Mouse (Mus musculus) left cerebral cortex, postnatal 4 days (tissue): ENCODE measurements around the gene Nudt3. TPM values are rescaled to one million over a fixed set of nuclear protein-coding genes. Genes with fewer than 3 reads are reported as not detected.

ENCODE experiments used
- DNase-seq: peaks from one replicate; pipeline ENCODE4 v3.0.0-alpha.2; 2022
- intact Hi-C: fragments of 180-260 bp; cut with DNase I; formaldehyde crosslinking; loops from one replicate; pipeline ENCODE4 v1.15.1; 2025
- total RNA-seq, 2 experiments: library from RNA; stranded (reverse); gene quantifications; 2 replicates each; pipeline ENCODE4 v1.2.3; 2021

The Nudt3 gene
- total RNA-seq, 2 experiments from 2014 or later = 506 to 527 TPM

DNA sequence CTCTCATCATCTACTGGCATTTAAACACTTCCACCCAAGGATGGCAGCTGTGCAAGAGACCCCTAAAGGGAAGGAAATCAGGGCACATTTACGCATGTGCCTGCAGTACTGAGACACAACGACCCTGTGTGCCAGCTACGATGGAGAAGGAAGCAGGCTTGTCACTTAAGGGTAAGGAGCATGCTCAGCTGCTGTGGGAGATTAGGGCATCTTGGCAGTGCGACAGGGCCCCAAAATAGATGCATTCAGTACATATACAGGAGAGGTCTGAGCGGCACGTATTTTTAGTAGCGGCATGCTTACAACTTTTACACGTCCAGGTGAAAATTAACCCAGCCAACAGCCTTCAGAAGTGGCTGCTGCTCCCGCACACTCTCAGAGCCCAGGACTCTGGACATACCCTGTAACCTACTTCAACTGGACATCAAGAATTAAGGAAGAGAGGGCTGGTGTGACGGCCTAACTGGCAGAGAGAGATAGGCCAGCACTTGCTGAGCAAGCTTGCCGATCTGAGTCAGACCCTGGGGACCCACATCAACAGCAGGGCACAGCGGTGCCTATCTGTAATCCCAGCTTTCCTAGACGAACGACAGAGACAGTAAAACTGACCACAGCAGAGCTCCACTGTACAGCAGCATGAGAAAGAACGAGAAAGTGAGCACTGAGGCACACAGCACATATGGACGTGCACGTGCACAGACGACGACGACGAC is 19.6 kb downstream of the Nudt3 start:
- DNase-seq = no peak
- intact Hi-C loops = no loop called here

DNA sequence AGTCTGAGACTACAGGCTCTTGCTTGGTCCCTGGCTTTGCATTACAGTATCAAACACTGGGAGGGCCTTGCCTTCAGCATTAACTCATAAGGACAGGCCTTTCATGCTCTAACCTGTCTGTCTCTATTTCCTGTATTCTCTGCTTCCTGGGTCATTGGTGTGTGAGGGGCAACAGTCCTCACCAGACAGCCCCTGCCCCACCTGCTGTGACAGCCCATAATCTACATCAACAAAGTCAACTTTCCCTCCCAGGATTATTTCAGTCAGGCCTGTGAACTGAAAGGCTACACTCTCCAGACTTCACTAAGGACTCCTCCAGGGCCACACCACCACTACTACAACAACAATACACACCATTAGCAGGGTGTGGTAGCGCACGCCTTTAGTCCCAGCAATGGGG is 20.3 kb downstream of the Nudt3 start:
- DNase-seq = no peak
- intact Hi-C loops = no loop called here

DNA sequence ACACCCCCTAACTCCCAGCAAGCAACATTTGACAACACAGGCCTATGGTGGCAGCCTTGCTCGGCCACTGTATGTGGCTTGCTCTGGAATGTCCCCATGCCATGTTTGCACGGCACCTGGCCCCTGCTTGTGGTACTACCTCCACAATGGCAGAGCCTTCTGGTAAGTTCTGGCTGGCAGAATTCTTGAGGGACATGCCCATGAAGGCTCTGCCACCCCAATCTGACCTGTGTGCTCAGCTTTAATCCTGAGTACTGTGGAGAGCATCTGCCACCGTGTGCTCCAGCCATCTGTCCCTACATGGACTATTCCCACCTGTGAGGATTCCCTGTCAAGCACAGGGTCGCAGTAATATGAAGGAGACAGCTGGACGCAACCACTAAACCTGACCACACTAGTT is 22.4 kb downstream of the Nudt3 start:
- DNase-seq = no peak
- intact Hi-C loops = no loop called here

- intact Hi-C loops = no loop called here
- DNase-seq = no peak
Measured at GRCm38 (mm10) chr17:27600286-27600685, 23.0 kb downstream of the Nudt3 start.

DNA sequence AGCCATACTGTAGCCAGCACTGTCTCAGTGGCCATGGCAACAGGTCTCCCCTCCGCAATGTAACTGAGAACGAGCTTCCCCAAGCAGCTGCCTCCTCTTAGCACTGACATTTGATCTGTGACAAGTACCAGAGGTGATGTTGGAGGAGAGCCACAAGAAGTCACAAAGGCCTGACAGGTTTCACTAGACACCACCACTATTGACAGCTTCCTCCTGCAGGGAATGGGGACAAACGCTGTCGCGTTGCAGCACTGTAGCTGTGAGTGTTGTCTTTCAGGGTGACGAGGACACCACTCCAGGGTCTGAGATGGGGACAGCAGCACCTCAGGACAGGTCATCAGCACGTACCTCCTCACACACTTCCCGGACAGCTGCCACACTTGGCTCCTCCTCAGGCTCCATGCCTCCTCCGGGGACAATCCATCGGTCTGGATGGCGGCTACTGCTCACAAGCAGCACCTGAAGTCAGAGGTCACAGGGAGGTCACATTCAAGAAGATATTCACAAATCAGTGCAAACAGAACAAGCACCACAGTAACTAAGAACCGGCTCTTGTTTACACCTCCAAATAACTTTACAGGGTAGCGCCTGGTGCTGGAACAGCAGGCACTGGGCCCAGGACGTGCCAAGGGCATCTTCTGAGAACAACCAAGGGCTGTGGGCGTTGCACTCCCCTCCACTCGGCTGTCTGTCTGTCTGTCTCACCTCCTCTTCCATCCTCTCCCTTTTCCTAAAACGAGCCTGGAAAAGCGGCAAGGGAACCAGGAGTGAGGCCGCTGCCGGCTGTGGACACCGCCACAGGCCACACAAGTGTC is 26.7 kb downstream of the Nudt3 start:
- intact Hi-C loops = no loop called here
- no peak for DNase-seq

DNA sequence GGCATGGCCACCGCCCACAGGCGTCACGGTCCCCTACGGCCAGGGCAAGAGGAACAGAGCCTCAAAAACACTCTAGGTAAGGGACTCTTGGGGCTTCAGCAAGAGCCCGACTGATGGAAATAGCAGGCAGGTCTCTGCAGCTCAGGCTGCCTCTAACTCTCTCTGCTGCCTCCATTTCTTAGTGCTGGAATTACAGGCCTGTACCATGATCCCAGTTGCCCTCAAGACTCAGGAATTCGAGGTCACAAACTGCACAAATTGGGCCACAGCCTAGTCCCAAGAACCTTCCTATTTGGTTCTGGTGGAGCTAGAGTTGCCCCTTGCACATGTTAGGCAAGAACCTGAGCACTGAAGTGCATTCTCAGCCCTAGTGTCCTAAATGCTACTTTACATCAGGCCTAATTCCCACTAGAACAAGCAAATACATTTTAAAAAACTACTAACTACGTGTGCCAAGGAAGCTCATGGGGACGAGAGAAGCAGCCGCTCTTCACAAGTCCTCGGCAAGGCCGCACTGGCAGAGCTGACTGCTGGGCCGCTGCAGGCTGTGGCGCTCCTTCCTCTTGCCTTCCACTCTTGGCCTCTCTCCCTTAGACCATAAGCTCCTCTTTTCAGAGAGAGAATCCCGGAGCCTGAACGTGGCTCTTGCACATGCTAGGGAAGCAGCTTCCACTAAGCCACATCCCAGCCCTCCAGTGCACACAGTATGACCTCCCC is 27.5 kb downstream of the Nudt3 start:
- intact Hi-C loops = no loop called here
- no peak for DNase-seq

- intact Hi-C loops = no loop called here
Measured at GRCm38 (mm10) chr17:27592565-27592910, 30.8 kb downstream of the Nudt3 start.

GRCm38 (mm10) chr17:27591826-27592564 is 31.3 kb downstream of the Nudt3 start:
- intact Hi-C loops = no loop called here
- no peak for DNase-seq

More at GRCm38 (mm10) chr17:27592565-27592910, 30.8 kb downstream of the Nudt3 start:
- DNase-seq = no peak

- intact Hi-C loops = no loop called here
- DNase-seq = no peak
Measured at GRCm38 (mm10) chr17:27588231-27588630, 35.1 kb downstream of the Nudt3 start.

DNA sequence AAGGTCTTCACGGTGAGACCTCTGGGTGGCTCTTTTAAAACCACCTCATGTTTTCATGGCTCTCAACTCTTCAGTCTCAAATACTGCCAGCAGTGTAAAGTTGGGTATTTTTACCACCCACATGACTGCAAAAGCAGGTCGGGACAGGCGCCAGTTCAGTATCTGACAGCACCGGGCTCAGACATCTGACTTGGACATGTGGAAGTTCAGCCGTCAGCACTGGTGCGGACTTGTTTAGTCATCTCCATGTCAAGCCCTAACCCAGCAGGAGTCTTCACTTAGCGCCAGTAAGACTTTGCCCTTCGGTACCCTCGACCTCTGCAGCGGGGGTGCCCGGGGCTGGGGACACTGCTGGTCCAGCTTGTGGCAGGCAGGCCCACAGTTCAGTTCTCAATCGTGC is 36.0 kb downstream of the Nudt3 start:
- intact Hi-C loops = no loop called here
- no peak for DNase-seq

DNA sequence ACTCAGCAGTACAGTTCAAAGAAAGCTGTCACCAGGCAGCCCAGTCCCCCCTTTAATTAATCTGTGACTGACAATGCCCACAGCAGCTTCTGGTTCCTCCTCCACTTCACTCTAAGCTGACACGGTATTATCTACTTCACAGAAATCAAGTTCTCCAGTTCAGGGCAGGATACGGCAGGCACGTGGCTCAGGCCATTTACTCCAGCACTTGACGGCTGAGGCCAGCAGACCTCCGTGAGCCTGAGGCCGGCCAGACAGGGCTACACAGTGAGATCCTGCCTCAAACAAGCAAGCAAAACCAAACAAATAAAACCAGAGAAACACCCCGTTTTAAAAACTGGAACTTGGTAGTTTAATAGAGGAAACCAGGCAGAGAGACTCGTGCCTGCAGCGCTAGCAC is 36.6 kb downstream of the Nudt3 start:
- no peak for DNase-seq
- intact Hi-C loops = no loop called here

- intact Hi-C loops = no loop called here
- no peak for DNase-seq
Measured at GRCm38 (mm10) chr17:27583185-27583894, 40.0 kb downstream of the Nudt3 start.

DNA sequence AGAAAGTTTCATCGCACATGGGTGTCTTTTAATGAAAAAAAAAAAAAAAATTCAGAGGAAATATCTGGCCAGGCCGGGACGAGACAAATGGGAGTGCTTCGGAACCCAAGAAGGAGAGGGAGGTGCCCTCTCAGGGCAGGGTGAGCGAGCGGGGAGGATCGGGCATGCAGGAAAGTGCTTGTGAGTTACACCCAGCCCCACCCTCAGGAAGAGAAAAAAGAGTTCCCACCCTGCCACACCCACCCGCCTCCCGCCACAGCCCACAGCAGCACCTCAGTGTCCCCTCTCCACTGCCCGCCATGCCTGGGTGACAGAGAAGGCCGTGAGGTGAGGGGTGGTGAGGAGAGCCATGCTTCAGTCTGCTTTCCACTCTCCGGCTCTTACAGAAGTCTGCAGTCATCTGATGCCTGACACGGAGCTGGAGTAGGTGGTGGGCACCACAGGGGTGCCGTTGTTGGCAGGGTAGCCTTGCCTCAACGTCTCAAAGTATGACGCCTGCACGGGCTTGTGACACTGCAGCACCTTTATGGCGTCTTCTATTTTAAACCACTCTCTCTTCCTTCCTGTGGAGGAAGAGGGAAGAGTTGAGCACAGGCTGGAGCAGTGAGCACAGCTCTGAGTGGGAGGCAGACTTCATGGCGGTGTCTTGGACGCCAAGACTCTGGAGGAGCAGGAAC is 42.8 kb downstream of the Nudt3 start:
- no peak for DNase-seq
- intact Hi-C loops = no loop called here

DNA sequence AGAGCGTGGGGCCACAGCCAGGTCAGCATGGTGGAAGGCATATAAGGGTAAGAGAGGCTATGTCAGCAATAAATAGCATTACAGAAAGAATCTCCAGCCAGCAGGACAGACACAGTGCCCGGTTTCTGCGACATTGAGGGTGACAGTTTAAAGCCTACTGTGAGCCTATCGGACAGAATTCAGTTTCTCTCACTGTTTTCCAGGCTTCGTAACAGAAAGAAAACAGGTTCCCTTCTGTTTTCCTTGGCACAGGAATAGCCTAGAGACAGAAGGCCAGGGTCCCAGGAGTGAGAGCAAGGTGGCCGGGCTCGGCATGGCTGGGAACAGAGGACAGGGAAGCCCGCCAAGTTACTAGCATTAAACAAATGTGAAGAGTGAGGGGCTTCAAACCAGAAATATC is 43.5 kb downstream of the Nudt3 start:
- intact Hi-C loops = no loop called here
- DNase-seq = peak; percentile 83

GRCm38 (mm10) chr17:27578487-27578886 is 44.8 kb downstream of the Nudt3 start:
- peak; percentile 59 for DNase-seq
- intact Hi-C loops = no loop called here

DNA sequence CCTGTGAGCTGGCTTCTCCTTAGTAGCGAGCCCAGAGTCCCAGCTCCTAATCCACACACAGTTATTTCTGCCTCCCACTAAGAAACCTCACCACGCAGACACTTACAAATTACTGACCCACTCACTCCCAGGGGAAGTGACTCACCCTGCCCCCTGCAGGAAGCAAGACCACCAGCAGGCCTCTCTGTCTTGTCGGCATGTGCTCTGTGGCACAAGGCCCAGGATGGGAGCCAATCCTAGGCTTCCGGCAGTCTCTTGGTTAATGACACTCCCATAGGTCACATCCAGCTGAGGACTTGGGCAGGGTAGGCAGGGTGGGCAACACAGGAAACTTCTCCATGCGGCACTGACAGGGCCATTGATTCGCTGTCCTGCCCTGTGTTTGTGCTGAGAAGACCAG is 45.8 kb downstream of the Nudt3 start:
- DNase-seq = peak; percentile 62

DNA sequence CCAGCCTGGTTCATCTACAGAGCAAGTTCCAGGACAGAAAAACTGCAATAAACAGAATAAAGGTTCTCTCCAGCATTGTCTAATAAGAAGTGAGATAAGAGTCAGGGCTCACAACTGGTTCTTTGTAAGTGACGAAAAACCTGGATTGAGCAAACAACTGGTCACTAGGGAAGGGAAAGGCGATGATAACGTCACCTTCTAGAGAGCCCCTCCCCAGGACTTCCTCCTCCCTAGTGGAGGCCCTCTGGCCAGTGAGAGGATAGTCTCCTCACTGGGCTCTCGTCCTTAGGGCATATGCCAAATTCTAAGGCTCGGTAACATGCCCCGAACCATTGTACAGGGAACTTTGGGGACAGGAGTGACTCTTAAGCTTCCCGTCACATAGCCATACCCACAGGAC is 47.2 kb downstream of the Nudt3 start:
- intact Hi-C loops = no loop called here
- no peak for DNase-seq

More for the DNA sequence above, 45.8 kb downstream of the Nudt3 start:
- intact Hi-C loops = no loop called here

GRCm38 (mm10) chr17:27575116-27575776 is 48.0 kb downstream of the Nudt3 start:
- intact Hi-C loops = no loop called here
- DNase-seq = no peak

GRCm38 (mm10) chr17:27574470-27575115 is 48.7 kb downstream of the Nudt3 start:
- intact Hi-C loops = no loop called here
- DNase-seq = peak; percentile 93
